Mouse (Mus musculus) stomach, postnatal 0 days (tissue): ENCODE measurements around the gene Fbxw7. TPM values are rescaled to one million over a fixed set of nuclear protein-coding genes. Genes with fewer than 3 reads are reported as not detected.

Experiments
- ATAC-seq: fragments of 200-750 bp; cut with Nextera tagmentation; 2 replicates; pipeline ENCODE4 v1.8.0; 2017; ENCODE audit not compliant: low FRiP score, low TSS enrichment
- DNase-seq: peaks from one replicate; pipeline ENCODE4 v3.0.0-alpha.2; 2016; ENCODE audit warnings: low spot score
- H3K27ac ChIP-seq: fragments of 300-500 bp; sonication (generic); replicated peaks from 2 replicates; pipeline ENCODE4 v1.5.1; 2014; ENCODE audit warnings: mild to moderate bottlenecking, control low read depth
- H3K27me3 ChIP-seq: fragments of 300-500 bp; sonication (generic); 2 replicates; pipeline ENCODE4 v1.6.1; 2014; ENCODE audit warnings: low read length; ENCODE audit not compliant: control insufficient read depth, insufficient read depth
- H3K36me3 ChIP-seq: fragments of 300-500 bp; sonication (generic); 2 replicates; pipeline ENCODE4 v1.6.1; 2014; ENCODE audit warnings: low read length, mixed read lengths; ENCODE audit not compliant: control insufficient read depth, insufficient read depth
- H3K4me1 ChIP-seq: fragments of 300-500 bp; sonication (generic); replicated peaks from 2 replicates; pipeline ENCODE4 v1.6.1; 2014; ENCODE audit warnings: antibody characterized with exemption; ENCODE audit not compliant: control insufficient read depth, insufficient read depth
- H3K4me2 ChIP-seq: fragments of 300-500 bp; sonication (generic); replicated peaks from 2 replicates; pipeline ENCODE4 v1.6.1; 2014; ENCODE audit warnings: low read depth, mild to moderate bottlenecking, control low read depth, moderate library complexity
- H3K4me3 ChIP-seq: fragments of 300-500 bp; sonication (generic); 2 replicates; pipeline ENCODE4 v1.5.1; 2014; ENCODE audit warnings: low read depth, low read length, control low read depth
- H3K9ac ChIP-seq: fragments of 300-500 bp; sonication (generic); 2 replicates; pipeline ENCODE4 v1.6.1; 2014; ENCODE audit warnings: mild to moderate bottlenecking, low read length, control low read depth, mixed read lengths
- H3K9me3 ChIP-seq: fragments of 300-500 bp; sonication (generic); 2 replicates; pipeline ENCODE4 v1.6.1; 2016; ENCODE audit warnings: low read length; ENCODE audit not compliant: control insufficient read depth
- CTCF ChIP-seq: IDR thresholded peaks from 2 replicates; pipeline ENCODE4 v1.5.1; 2016; ENCODE audit warnings: antibody characterized with exemption, low read depth, mild to moderate bottlenecking, moderate library complexity
- EP300 ChIP-seq: optimal IDR thresholded peaks from 2 replicates; pipeline ENCODE3; 2016; ENCODE audit warnings: antibody characterized with exemption
- WGBS: fragments of 180-500 bp; shearing (Covaris S2); extraction: QIAGEN DNeasy Blood & Tissue Kit; methylation state at CpG from one replicate; pipeline ENCODE4 v1.1.7; 2014; 5-methylcytosine and 5-hydroxymethylcytosine counted together
- polyA plus RNA-seq: library from polyadenylated mRNA; unstranded; fragments of >200 nt; fragmentation: Nextera tagmentation; extraction: Ambion mirVana; gene quantifications from 2 replicates; pipeline ENCODE4 v1.2.1, GENCODE M21; 2015

Fbxw7 gene
- polyA plus RNA-seq, 1 experiment from 2014 or later, result 7.4 TPM

DNA sequence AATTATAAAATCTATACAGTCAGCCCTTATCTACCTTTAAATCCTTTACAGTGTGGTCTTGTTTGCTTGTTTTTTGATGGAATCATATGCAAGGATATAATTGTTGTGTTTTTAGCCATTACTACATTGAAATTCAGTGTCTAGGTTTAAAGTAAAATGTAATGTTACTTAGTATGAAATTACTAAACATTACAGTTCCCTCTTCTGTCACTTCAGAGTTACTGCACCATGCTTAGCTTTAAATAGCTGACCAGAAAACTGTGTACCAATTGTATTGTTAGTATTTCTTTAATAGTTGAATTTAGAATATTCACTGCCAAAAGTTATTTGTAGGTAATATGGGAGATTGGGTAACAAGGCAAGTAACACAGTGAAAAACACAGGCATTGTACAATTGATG lies 55.1 kb downstream of the Fbxw7 start:
- Histone ChIP-seq H3K9ac (no peak overlapping the region), H3K4me2 (no peak overlapping the region), H3K27ac (no peak overlapping the region), H3K4me1 (peaks cover 8% of the 10 kb centered on the region; the same call in 1 of the 2 replicates), H3K9me3 (no peaks in the 10 kb centered on the region), H3K27me3 (no peaks in the 10 kb centered on the region), H3K36me3 (no peaks in the 10 kb centered on the region), H3K4me3 (no peak overlapping the region)
- no peak for DNase-seq
- peak; percentile 63 for TF ChIP-seq CTCF
- no peak for TF ChIP-seq EP300
- no peak for ATAC-seq

DNA sequence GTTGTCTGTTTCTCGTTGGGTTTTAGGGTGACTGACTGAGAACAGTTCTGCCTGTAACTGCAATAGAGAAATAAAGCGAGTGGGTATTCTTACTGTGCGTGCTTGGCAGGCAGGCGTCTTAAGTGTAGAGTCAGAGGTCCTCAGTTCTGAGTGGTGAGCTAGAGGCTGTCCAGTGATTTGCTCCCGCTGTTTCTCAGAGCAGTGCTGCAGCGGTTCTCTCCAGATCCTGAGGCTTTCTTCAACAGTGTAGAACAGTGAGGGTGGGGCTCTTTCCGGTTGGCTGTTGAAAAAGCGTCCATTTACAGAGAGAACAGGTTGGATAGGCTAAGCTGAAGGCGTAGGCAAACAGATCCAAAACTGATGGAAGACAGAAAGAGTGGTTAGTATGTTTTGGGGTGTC lies 60.2 kb downstream of the Fbxw7 start:
- Histone ChIP-seq H3K4me2 (0 out of 2 replicates have a peak overlapping the region, but pooled peaks have one; percentile 4), H3K9me3 (no peaks in the 10 kb centered on the region), H3K27ac (no peak overlapping the region)

DNA sequence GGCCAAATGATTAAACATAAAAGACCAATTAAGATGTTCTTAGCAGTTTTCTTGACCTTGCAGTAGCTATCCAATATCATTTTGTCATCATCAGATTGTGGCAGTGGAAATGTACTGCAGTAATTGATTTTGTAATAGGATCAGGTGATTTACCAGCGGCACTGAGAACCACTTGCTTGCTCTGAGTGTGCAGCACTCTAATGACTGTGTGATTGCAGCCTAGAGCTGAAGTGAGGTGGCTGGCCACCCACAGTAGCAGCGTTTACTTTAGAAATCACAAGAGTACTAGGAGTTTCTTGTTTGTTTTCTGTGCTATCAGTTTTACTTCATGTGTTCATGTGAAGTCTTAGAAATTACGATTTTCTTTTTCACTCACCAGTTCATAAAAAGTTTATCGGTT lies 61.1 kb downstream of the Fbxw7 start:
- peak; percentile 45; the same call in 1 of the 2 replicates for ATAC-seq
- peak; percentile 32 for DNase-seq
- Histone ChIP-seq H3K9ac (no peak overlapping the region), H3K4me2 (no peak overlapping the region), H3K4me3 (no peak overlapping the region), H3K36me3 (no peaks in the 10 kb centered on the region), H3K4me1 (no peaks in the 10 kb centered on the region), H3K27ac (no peak overlapping the region), H3K27me3 (no peaks in the 10 kb centered on the region), H3K9me3 (no peaks in the 10 kb centered on the region)
- WGBS, result 46% methylated on average over 4 of the region's 4 CpGs
- TF ChIP-seq CTCF (no peak), EP300 (no peak)

More for the DNA sequence above, 60.2 kb downstream of the Fbxw7 start:
- Histone ChIP-seq H3K4me1 (no peaks in the 10 kb centered on the region), H3K27me3 (no peaks in the 10 kb centered on the region), H3K36me3 (no peaks in the 10 kb centered on the region), H3K4me3 (no peak overlapping the region), H3K9ac (no peak overlapping the region)
- peak; percentile 74 for ATAC-seq
- DNase-seq, result peak; percentile 53
- WGBS, result 33% methylated on average over 9 of the region's 9 CpGs
- TF ChIP-seq EP300, result no peak
- no peak for TF ChIP-seq CTCF

DNA sequence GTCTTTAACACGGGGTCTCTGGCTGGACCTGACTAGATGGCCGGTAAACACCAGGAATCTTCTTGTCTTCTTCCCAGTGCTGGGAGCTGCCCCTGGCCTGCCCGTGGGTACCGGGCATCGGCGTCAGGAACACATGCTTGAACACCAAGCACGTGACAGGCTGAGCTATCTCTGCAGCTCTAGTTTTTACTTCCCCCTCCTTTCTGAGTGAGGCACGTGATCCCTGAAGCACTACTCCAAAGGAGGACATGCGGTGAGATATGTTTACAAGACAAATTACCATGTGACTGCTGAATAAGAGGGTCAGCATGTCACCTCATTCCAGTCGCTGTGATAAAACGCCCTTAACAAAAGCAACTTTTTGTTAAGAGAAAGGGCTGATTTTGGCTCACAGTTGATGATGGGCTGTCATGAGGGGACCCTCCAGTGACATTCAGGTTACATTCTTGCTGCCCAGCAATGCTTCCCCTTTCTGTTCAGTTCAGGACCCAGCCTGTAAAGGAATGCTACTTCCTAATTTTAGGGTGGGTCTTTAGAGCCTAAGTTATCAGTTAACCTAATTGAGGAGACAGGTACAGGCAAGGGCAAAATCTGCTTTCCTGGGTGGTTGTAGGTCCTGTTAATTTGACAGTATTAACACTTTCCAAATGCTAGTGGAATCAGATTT lies 68.9 kb downstream of the Fbxw7 start:
- Histone ChIP-seq H3K9ac (no peak overlapping the region), H3K27me3 (no peaks in the 10 kb centered on the region), H3K4me1 (0 out of 2 replicates have a peak, but pooled peaks cover 2% of the 10 kb centered on the region), H3K4me2 (no peak overlapping the region), H3K27ac (no peak overlapping the region), H3K36me3 (no peaks in the 10 kb centered on the region), H3K4me3 (no peak overlapping the region), H3K9me3 (no peaks in the 10 kb centered on the region)
- no peak for TF ChIP-seq CTCF
- no peak for TF ChIP-seq EP300
- ATAC-seq, result peak; percentile 51
- peak; percentile 22 for DNase-seq
- 32% methylated on average over 11 of the region's 11 CpGs for WGBS

DNA sequence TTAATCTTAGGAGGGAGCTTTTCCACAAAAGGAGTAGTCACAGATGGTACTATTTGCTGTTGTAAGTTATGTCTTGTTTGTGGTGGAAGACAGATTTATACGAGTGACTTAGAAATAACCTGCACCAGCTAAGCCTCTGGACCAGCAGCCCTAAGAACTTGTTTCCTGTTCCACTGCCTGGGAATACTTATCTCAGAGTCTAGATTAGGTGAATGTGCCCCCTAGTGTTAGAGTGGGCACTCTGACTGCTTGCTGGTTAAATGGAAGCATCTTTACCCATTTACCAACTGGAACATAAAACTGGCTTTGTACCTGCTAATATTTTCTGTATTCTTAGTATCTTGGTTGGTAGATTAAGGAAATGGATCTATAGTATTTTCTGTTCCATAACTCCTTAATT lies 74.6 kb downstream of the Fbxw7 start:
- no peak overlapping the region for H3K9ac ChIP-seq
- H3K4me3 ChIP-seq, result no peak overlapping the region
- no peak overlapping the region for H3K4me2 ChIP-seq
- no peaks in the 10 kb centered on the region for H3K36me3 ChIP-seq
- TF ChIP-seq CTCF (peak; percentile 76), EP300 (no peak)
- no peak overlapping the region for H3K27ac ChIP-seq
- DNase-seq, result peak; percentile 29
- 18% methylated on average over 1 of the region's 1 CpGs for WGBS
- H3K4me1 ChIP-seq, result no peaks in the 10 kb centered on the region
- H3K27me3 ChIP-seq, result no peaks in the 10 kb centered on the region
- H3K9me3 ChIP-seq, result no peaks in the 10 kb centered on the region
- peak; percentile 57 for ATAC-seq

DNA sequence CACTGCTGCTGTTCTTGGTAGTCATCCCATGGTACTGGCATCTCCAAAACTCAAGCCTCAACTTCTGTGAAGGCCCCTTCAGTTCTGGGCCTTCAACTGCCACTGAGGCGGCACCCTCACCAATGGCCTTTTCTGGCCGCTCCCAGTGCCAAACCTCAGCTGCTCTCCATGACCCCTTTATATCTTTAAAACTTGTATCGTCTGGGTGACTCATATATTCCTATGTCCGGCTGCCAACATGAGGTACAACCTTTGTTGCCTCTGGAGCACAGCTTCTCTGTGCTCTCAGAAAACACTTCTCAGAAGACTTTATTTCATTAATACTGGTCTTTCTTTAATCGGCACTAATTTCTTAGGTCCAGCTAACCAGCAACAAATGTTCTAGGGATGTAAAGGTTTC lies 75.9 kb downstream of the Fbxw7 start:
- no peaks in the 10 kb centered on the region for H3K27me3 ChIP-seq
- TF ChIP-seq EP300 (no peak), CTCF (no peak)
- no peak overlapping the region for H3K27ac ChIP-seq
- no peak for ATAC-seq
- WGBS, result 79% methylated on average over 5 of the region's 5 CpGs
- no peak overlapping the region for H3K4me3 ChIP-seq
- DNase-seq, result peak; percentile 27
- H3K4me1 ChIP-seq, result no peaks in the 10 kb centered on the region
- H3K4me2 ChIP-seq, result no peak overlapping the region
- no peaks in the 10 kb centered on the region for H3K36me3 ChIP-seq
- H3K9me3 ChIP-seq, result no peaks in the 10 kb centered on the region
- H3K9ac ChIP-seq, result no peak overlapping the region
